Mouse (Mus musculus) layer of hippocampus, adult 11-12 months (tissue): ENCODE measurements at regions not wholly inside any gene's neighbourhood (a gene's known extent, or its start where the extent isn't known, plus 50 kb on each side); places are given as distances from the start of the nearest gene placed in this dataset.

Source experiments
- DNase-seq: peaks from one replicate; pipeline ENCODE4 v3.0.0; 2022; ENCODE audit warnings: low spot score

GRCm38 (mm10) chr1:143074999-143075398 is 565.5 kb upstream of the B3galt2 start:
- no peak for DNase-seq

GRCm38 (mm10) chr1:143080441-143080840 is 560.0 kb upstream of the B3galt2 start:
- no peak for DNase-seq

- DNase-seq: no peak
Measured at GRCm38 (mm10) chr1:143096904-143097303, 543.6 kb upstream of the B3galt2 start.

- no peak for DNase-seq
Measured at GRCm38 (mm10) chr1:143098307-143098706, 542.2 kb upstream of the B3galt2 start.

- no peak for DNase-seq
Measured at GRCm38 (mm10) chr1:143122185-143122584, 518.3 kb upstream of the B3galt2 start.

- no peak for DNase-seq
Measured at GRCm38 (mm10) chr1:143130257-143130656, 510.2 kb upstream of the B3galt2 start.

GRCm38 (mm10) chr1:143132806-143133205 is 507.7 kb upstream of the B3galt2 start:
- no peak for DNase-seq

GRCm38 (mm10) chr1:143145111-143145984 is 495.1 kb upstream of the B3galt2 start:
- DNase-seq: no peak

- DNase-seq: peak; percentile 10
Measured at GRCm38 (mm10) chr1:143171286-143171685, 469.2 kb upstream of the B3galt2 start.

- DNase-seq: peak; percentile 64
Measured at GRCm38 (mm10) chr1:143173836-143174235, 466.6 kb upstream of the B3galt2 start.

GRCm38 (mm10) chr1:143192167-143192793 is 448.2 kb upstream of the B3galt2 start:
- no peak for DNase-seq

GRCm38 (mm10) chr1:143200213-143200889 is 440.1 kb upstream of the B3galt2 start:
- DNase-seq: peak; percentile 47

- DNase-seq: no peak
Measured at GRCm38 (mm10) chr1:143200971-143201370, 439.5 kb upstream of the B3galt2 start.

GRCm38 (mm10) chr1:143202182-143202581 is 438.3 kb upstream of the B3galt2 start:
- no peak for DNase-seq

- DNase-seq: no peak
Measured at GRCm38 (mm10) chr1:143204070-143204469, 436.4 kb upstream of the B3galt2 start.

GRCm38 (mm10) chr1:143206995-143207394 is 433.5 kb upstream of the B3galt2 start:
- DNase-seq: no peak

GRCm38 (mm10) chr1:143207399-143208065 is 432.9 kb upstream of the B3galt2 start:
- no peak for DNase-seq

- DNase-seq: no peak
Measured at GRCm38 (mm10) chr1:143217401-143217800, 423.1 kb upstream of the B3galt2 start.

- DNase-seq: no peak
Measured at GRCm38 (mm10) chr1:143231969-143232368, 408.5 kb upstream of the B3galt2 start.

- no peak for DNase-seq
Measured at GRCm38 (mm10) chr1:143258470-143259215, 381.8 kb upstream of the B3galt2 start.

- no peak for DNase-seq
Measured at GRCm38 (mm10) chr1:143263263-143264038, 377.0 kb upstream of the B3galt2 start.
